Mouse (Mus musculus) T-helper 1 cell (primary cell): ENCODE data around the gene Pinlyp.
"Not testable (repeated sequence)": the region's sequence is repeated elsewhere in the genome, so short reads cannot be mapped to it uniquely, and the experiment has no call there.

Experiments used
- in situ Hi-C: fragments of 300-600 bp; cut with MboI, MseI; formaldehyde crosslinking; loops from one replicate; pipeline ENCODE4 v1.15.1; 2025; ENCODE audit warnings: high pct_unique_total_duplicates

Pinlyp gene

GRCm38 (mm10) chr7:24524978-24525377 is 20.9 kb downstream of the Pinlyp start:
- in situ Hi-C loops, result no loop called here

GRCm38 (mm10) chr7:24523723-24524122 is 22.2 kb downstream of the Pinlyp start:
- in situ Hi-C loops, result no loop called here

- in situ Hi-C loops, result no loop called here
Measured at GRCm38 (mm10) chr7:24522805-24523204, 23.1 kb downstream of the Pinlyp start.

- in situ Hi-C loops, result not testable (repeated sequence)
Measured at GRCm38 (mm10) chr7:24520054-24520453, 25.9 kb downstream of the Pinlyp start.

- in situ Hi-C loops, result no loop called here
Measured at GRCm38 (mm10) chr7:24519130-24519529, 26.8 kb downstream of the Pinlyp start.

GRCm38 (mm10) chr7:24517654-24518053 is 28.3 kb downstream of the Pinlyp start:
- in situ Hi-C loops, result no loop called here

- in situ Hi-C loops, result no loop called here
Measured at GRCm38 (mm10) chr7:24517077-24517476, 28.8 kb downstream of the Pinlyp start.

- in situ Hi-C loops, result not testable (repeated sequence)
Measured at GRCm38 (mm10) chr7:24516319-24516718, 29.6 kb downstream of the Pinlyp start.

GRCm38 (mm10) chr7:24512355-24512754 is 33.6 kb downstream of the Pinlyp start, which contains the start of gene AC161166.1:
Gene AC161166.1 (minus strand): TSS chr7:24512455.
- in situ Hi-C loops, result no loop called here

- in situ Hi-C loops, result no loop called here
Measured at GRCm38 (mm10) chr7:24507726-24508114, 38.2 kb downstream of the Pinlyp start.

- in situ Hi-C loops, result no loop called here
Measured at GRCm38 (mm10) chr7:24506838-24507725, 38.8 kb downstream of the Pinlyp start, which contains the start of gene Zfp428. Gene Zfp428 (plus strand): TSS chr7:24507006.

- in situ Hi-C loops, result no loop called here
Measured at GRCm38 (mm10) chr7:24506476-24506837, 39.5 kb downstream of the Pinlyp start.

- in situ Hi-C loops, result no loop called here
Measured at GRCm38 (mm10) chr7:24506065-24506459, 39.9 kb downstream of the Pinlyp start.

GRCm38 (mm10) chr7:24505447-24506064 is 40.4 kb downstream of the Pinlyp start:
- in situ Hi-C loops, result no loop called here

GRCm38 (mm10) chr7:24504868-24505267 is 41.0 kb downstream of the Pinlyp start:
- in situ Hi-C loops, result no loop called here

- in situ Hi-C loops, result no loop called here
Measured at GRCm38 (mm10) chr7:24504004-24504403, 41.9 kb downstream of the Pinlyp start.

GRCm38 (mm10) chr7:24501492-24501891 is 44.4 kb downstream of the Pinlyp start:
- in situ Hi-C loops, result no loop called here

- in situ Hi-C loops, result no loop called here
Measured at GRCm38 (mm10) chr7:24500929-24501328, 45.0 kb downstream of the Pinlyp start.

GRCm38 (mm10) chr7:24499856-24500577 is 45.9 kb downstream of the Pinlyp start:
- in situ Hi-C loops, result no loop called here
